Mouse (Mus musculus) cerebellum, adult 11-12 months (tissue): Measurements from ENCODE around the gene Idi1.
A peak's percentile ranks its signal among the peaks of the same experiment; 100 is the strongest.
"Not testable (repeated sequence)": the region's sequence is repeated elsewhere in the genome, so short reads cannot be mapped to it uniquely, and the experiment has no call there.

ENCODE experiments used
- DNase-seq: peaks from one replicate; pipeline ENCODE4 v3.0.0; 2022

Idi1 gene

GRCm38 (mm10) chr13:8885445-8886184 lies at the start of gene Idi1:
TSS of gene Idi1 (plus strand) at chr13:8885501.
- DNase-seq = peak; percentile 97

GRCm38 (mm10) chr13:8838394-8838793 lies 46.9 kb upstream of the Idi1 start:
- DNase-seq = no peak

- DNase-seq = no peak
These were observed 46.2 kb upstream of the Idi1 start for GRCm38 (mm10) chr13:8839111-8839510.

- DNase-seq = no peak
These were observed 45.4 kb upstream of the Idi1 start for GRCm38 (mm10) chr13:8839937-8840336.

- no peak for DNase-seq
These were observed 44.4 kb upstream of the Idi1 start for GRCm38 (mm10) chr13:8840941-8841340.

- DNase-seq = not testable (repeated sequence)
These were observed 43.5 kb upstream of the Idi1 start for GRCm38 (mm10) chr13:8841846-8842245.

GRCm38 (mm10) chr13:8842273-8842672 lies 43.0 kb upstream of the Idi1 start:
- no peak for DNase-seq

GRCm38 (mm10) chr13:8847702-8848101 lies 37.6 kb upstream of the Idi1 start:
- no peak for DNase-seq

- no peak for DNase-seq
These were observed 36.0 kb upstream of the Idi1 start for GRCm38 (mm10) chr13:8849311-8849710.

- DNase-seq = no peak
These were observed 31.9 kb upstream of the Idi1 start for GRCm38 (mm10) chr13:8853424-8853823.

- no peak for DNase-seq
These were observed 30.5 kb upstream of the Idi1 start for GRCm38 (mm10) chr13:8854769-8855168.

GRCm38 (mm10) chr13:8858453-8858852 lies 26.8 kb upstream of the Idi1 start:
- DNase-seq = no peak

- DNase-seq = no peak
These were observed 24.4 kb upstream of the Idi1 start for GRCm38 (mm10) chr13:8860861-8861260.

- no peak for DNase-seq
These were observed 20.3 kb upstream of the Idi1 start for GRCm38 (mm10) chr13:8864990-8865389.

GRCm38 (mm10) chr13:8866612-8867011 lies 18.7 kb upstream of the Idi1 start:
- no peak for DNase-seq

GRCm38 (mm10) chr13:8869578-8870157 lies 15.6 kb upstream of the Idi1 start:
- no peak for DNase-seq

- DNase-seq = no peak
These were observed 15.2 kb upstream of the Idi1 start for GRCm38 (mm10) chr13:8870160-8870509.

GRCm38 (mm10) chr13:8870510-8871313 lies 14.6 kb upstream of the Idi1 start:
- DNase-seq = peak; percentile 95

- DNase-seq = peak; percentile 76
These were observed 13.9 kb upstream of the Idi1 start, which contains the start of gene Wdr37 for GRCm38 (mm10) chr13:8871314-8871962. TSS of gene Wdr37 (minus strand) at chr13:8871909.

- no peak for DNase-seq
These were observed 11.5 kb upstream of the Idi1 start for GRCm38 (mm10) chr13:8873776-8874175.

- no peak for DNase-seq
These were observed 3.7 kb upstream of the Idi1 start for GRCm38 (mm10) chr13:8881611-8882010.

GRCm38 (mm10) chr13:8883870-8884269 lies 1.4 kb upstream of the Idi1 start:
- DNase-seq = not testable (repeated sequence)

- DNase-seq = no peak
These were observed 872 bp downstream of the Idi1 start for GRCm38 (mm10) chr13:8886185-8886560.
